Mouse (Mus musculus) heart, postnatal 4 days (tissue): ENCODE measurements at regions not wholly inside any gene's neighbourhood (a gene's known extent, or its start where the extent isn't known, plus 50 kb on each side); places are given as distances from the start of the nearest gene placed in this dataset.
A peak's percentile ranks its signal among the peaks of the same experiment; 100 is the strongest.

Experiments used
- DNase-seq: peaks from one replicate; pipeline ENCODE4 v3.0.0; 2021

DNA sequence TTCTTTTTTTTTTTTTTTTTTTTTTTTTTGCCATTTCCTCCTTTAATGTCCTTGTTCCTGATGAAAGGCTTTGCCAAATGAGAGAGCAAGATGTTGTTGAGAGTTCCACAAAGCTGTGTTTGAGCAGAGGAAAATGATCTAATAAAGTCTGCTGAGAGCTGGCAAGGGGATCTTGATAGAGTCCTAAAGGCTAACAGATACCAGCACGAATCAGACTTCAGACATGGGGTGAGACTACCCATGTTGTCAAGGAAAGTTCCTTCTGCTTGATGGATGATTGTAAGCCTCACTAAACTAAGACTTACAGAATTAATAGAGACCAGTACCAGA lies 665.2 kb upstream of the Fam92a start:
- no peak for DNase-seq

DNA sequence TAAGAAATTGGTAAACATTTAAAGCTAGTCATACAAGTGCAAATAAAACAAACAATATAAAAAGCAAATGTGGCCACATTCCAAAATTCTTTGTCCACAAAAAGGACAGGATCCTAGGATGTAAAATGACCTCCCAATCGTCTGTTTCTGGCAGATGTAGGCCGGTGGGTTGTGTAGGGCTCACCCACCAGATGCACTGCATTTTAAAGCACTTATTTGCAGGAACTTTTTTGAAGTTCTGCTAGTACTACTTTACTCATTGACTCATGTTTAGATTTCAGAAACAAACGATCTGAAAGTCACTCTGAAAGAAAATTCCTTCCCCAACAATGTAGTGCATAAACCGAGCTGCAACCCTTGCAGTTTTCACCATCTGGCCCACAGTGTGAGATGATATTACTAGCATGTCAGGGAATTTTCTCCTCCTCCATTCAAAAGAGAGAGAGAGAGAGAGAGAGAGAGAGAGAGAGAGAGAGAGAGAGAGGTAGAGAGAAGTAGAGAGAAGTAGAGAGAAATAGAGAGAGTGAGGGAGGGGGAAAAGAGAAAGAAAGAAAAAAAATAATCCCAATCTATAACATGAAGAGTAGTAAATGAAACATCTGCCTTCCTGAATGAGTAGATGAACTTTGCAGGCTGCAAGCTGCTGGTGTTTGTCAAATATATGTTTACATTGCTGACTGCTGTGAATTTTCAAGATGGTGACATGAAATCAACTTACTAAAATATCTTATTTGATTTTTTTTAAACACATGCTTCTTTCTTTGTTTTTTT lies 664.7 kb upstream of the Fam92a start:
- DNase-seq, result no peak

DNA sequence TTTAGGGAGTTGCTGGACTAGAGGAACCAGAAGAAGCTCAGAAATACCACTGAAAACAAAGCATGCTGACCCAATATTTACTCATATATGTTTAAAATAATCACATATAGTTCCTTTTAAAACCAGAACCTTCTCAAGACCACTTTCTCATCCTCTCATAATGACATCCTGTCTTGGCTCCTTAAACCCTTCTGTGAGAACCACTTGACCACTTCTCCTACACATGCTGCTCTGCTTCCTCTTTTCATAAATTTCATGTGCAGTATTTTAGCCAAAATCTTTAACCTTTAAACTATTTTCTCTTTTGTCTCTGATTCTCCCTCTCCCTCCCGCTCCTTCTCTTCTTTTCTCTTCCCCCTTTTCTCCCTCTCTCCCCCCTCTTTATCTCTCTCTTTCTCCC lies 654.6 kb upstream of the Fam92a start:
- DNase-seq, result no peak

DNA sequence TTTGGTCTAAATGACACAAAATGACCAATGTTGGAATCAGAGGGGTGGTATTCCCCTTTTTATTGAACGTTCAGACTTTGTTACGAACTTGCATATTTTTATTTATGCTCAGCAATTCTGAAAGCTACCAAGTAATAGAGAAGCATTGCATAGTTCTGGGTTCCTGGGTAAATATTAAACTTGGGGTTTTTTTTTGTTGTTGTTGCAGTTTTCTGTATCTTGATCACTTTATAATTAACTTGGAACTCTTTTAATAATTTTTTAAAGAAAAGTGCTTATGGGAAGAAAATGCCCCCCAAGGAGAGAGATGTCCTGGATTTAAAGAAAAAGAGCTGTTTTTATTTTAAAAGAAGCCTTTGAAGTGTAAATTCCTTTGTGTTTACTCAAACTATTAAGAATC lies 642.4 kb upstream of the Fam92a start:
- DNase-seq, result no peak

GRCm38 (mm10) chr4:12801186-12801585 lies 629.4 kb upstream of the Fam92a start:
- DNase-seq, result no peak

DNA sequence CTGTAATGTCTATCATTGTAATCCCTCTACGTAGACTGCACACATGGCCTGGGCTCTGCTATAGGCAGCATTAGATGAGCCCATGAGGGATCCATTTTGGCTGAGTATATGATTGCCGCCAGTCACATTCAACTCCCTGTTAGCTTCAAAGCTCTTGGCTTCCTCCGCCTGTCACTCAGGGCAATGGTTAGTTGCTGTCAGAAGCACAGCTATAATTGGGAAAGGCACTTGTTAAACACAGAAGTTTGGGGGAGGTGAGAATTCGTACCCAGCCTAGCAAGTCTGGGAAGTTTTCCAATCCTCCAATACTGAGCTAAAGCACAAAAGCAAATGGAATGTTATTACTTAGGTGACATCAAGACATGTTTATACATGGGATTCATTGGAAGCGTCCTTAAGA lies 627.7 kb upstream of the Fam92a start:
- DNase-seq, result no peak

- no peak for DNase-seq
These were observed 621.1 kb upstream of the Fam92a start for GRCm38 (mm10) chr4:12792764-12793422.

- no peak for DNase-seq
These were observed 620.2 kb upstream of the Fam92a start for GRCm38 (mm10) chr4:12791786-12792674.

GRCm38 (mm10) chr4:12785840-12786239 lies 614.0 kb upstream of the Fam92a start:
- DNase-seq, result no peak

DNA sequence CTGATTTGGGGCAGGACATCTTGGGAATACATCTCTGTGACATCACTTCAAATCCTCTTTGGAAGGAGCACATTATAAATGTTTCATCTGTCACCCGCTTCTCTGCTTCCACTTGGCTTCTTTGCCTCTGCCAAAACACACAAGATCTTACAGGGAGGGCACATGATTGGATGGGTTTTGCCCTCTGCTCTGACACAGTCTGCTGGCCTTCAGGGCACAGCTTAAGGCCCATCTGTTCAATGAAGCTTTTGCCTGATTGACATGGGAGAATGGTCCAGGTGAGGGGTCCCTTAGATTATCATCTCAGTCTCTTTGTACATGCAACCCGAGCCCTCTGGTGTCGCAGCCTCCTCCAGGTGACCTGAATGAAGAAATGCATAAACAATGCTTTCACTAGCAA lies 612.7 kb upstream of the Fam92a start:
- no peak for DNase-seq

GRCm38 (mm10) chr4:12784068-12784467 lies 612.3 kb upstream of the Fam92a start:
- no peak for DNase-seq

DNA sequence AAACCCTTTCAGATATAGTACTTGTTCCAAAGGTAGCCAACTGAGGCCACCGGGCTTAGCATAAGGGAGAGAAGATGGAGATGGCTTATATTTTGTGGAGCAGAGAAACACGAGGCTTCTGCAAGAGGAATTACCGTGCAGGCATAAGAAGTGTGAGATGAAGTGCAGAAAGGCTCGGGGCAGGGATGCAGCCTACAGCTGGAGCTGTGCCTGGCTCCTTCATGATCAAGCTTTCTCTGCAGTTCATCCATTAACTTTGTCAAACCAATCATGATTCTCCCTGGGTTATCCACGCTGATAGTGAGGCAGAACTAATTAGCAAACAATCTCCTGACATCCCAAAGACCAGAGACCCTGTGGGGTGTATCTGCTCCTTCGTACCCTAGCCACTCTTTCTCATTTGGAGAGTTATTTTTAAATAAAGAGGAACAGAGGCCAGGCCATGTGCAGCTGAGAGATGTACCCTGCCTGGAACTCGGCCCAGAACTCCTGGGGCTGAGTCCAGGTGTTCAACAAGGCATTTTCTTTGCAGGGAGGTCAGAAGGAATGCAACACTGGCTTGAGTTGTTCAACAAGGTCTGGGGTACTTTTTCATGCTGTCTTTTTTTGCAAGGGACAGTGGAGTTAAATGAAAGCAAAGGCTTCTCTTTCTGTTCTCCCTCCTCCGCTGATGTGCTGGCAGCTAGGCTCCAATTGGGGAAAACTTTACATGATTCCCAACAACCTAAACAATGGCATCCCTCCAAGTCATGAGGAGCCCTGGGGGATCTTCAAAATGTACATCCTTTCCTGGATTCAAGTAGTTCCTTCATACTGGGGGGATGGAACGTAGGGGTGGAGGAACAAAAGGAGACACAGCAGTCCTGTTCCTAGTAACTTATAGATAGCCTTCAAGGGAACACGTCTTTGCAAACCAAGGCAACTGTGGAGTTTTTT lies 610.4 kb upstream of the Fam92a start:
- DNase-seq, result peak; percentile 26

- DNase-seq, result no peak
These were observed 608.4 kb upstream of the Fam92a start for GRCm38 (mm10) chr4:12780254-12780653.

GRCm38 (mm10) chr4:12779211-12779610 lies 607.4 kb upstream of the Fam92a start:
- no peak for DNase-seq

GRCm38 (mm10) chr4:12778163-12778562 lies 606.3 kb upstream of the Fam92a start:
- no peak for DNase-seq

GRCm38 (mm10) chr4:12776217-12776578 lies 604.4 kb upstream of the Fam92a start:
- DNase-seq, result no peak

GRCm38 (mm10) chr4:12775524-12776216 lies 603.9 kb upstream of the Fam92a start:
- no peak for DNase-seq

GRCm38 (mm10) chr4:12775090-12775489 lies 603.3 kb upstream of the Fam92a start:
- no peak for DNase-seq

DNA sequence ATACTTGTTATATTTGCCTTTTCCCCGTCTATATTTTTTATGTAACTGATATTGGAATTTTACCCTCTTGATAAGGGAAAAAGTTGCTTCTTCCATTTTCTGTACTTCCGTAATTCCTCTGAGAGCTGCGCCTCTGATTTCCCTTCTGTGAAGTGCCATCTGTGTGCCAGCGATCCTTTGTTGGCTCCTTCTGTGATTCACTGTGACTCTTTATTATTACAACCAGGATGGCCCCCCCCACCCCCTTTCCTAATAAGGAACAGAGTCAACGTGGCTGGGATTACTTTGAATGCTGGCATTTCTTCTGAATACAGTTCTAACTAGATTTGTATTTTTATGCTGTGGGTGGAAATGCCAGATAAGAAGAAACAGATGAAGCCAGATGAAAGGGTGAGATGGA lies 602.9 kb upstream of the Fam92a start:
- no peak for DNase-seq

DNA sequence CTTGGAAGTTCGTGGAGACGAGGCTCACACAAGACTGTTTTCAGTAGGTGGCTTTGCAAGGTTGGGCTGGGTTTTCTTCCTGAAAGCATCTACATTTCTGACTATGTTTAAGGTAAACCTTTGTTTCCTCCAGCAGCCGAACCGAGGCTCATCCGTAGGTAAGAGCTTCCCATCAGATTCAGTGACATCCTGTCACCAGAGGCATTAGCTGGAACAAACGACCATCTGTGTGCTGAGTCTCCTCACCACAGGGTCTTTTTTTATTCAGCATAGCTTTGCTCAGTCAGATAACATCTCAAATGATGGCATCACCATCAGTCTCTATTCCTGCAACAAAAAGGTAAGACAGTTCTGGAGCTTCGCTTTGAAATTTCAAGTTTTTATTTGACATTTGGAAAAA lies 601.4 kb upstream of the Fam92a start:
- no peak for DNase-seq

GRCm38 (mm10) chr4:12770131-12770780 lies 598.4 kb upstream of the Fam92a start:
- no peak for DNase-seq
